Mouse (Mus musculus) kidney, embryonic 15.5 days (tissue): ENCODE measurements at regions not wholly inside any gene's neighbourhood (a gene's known extent, or its start where the extent isn't known, plus 50 kb on each side); places are given as distances from the start of the nearest gene placed in this dataset.
A peak's percentile ranks its signal among the peaks of the same experiment; 100 is the strongest.

Experiments
- ATAC-seq: fragments of 200-750 bp; cut with Nextera tagmentation; replicated peaks from 2 replicates; pipeline ENCODE4 v1.8.0; 2017; ENCODE audit warnings: moderate TSS enrichment; ENCODE audit not compliant: low FRiP score
- H3K27ac ChIP-seq: fragments of 300-500 bp; sonication (generic); 2 replicates; pipeline ENCODE4 v1.5.1; 2015; ENCODE audit warnings: mild to moderate bottlenecking, inconsistent platforms
- H3K27me3 ChIP-seq: fragments of 300-500 bp; sonication (generic); 2 replicates; pipeline ENCODE4 v1.6.1; 2015; ENCODE audit warnings: inconsistent platforms
- H3K36me3 ChIP-seq: fragments of 300-500 bp; sonication (generic); 2 replicates; pipeline ENCODE4 v1.6.1; 2015; ENCODE audit warnings: inconsistent platforms
- H3K4me1 ChIP-seq: fragments of 300-500 bp; sonication (generic); 2 replicates; pipeline ENCODE4 v1.6.1; 2015; ENCODE audit warnings: inconsistent platforms
- H3K4me2 ChIP-seq: fragments of 300-500 bp; sonication (generic); 2 replicates; pipeline ENCODE4 v1.6.1; 2015; ENCODE audit warnings: moderate library complexity, mild to moderate bottlenecking, inconsistent platforms
- H3K4me3 ChIP-seq: fragments of 300-500 bp; sonication (generic); replicated peaks from 2 replicates; pipeline ENCODE4 v1.5.1; 2015; ENCODE audit warnings: mild to moderate bottlenecking, inconsistent platforms
- H3K9ac ChIP-seq: fragments of 300-500 bp; sonication (generic); 2 replicates; pipeline ENCODE4 v1.6.1; 2015; ENCODE audit warnings: mild to moderate bottlenecking, inconsistent platforms
- H3K9me3 ChIP-seq: fragments of 300-500 bp; sonication (generic); replicated peaks from 2 replicates; pipeline ENCODE4 v1.6.1; 2016; ENCODE audit warnings: inconsistent platforms
- WGBS: fragments of 180-500 bp; shearing (Covaris S2); methylation state at CpG from one replicate; pipeline ENCODE4 v1.1.7; 2015; ENCODE audit warnings: mixed read lengths; 5-methylcytosine and 5-hydroxymethylcytosine counted together

DNA sequence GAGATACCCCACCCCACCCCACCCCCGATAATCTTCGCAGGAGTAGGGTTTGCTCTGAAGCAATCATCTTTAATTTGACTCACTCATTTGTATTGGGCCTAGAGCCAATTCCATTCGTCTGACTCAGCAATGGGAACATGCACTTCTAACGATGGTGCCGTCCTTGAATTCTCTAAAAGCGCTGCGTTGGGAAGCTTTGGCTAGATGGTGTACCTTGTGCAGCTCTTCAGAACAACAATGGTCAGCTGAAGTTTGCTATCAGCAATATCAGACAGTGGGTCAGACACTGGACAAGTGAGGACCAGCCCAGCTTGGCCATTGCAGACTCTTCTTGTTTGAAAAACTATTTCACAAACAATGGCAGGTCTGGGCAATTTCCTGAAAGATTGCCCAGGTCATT is 440.1 kb upstream of the Slc30a5 start:
- ATAC-seq, result no peak
- no peaks in the 10 kb centered on the region for H3K27me3 ChIP-seq
- H3K27ac ChIP-seq, result no peak overlapping the region
- 86% methylated on average over 7 of the region's 7 CpGs for whole genome bisulfite sequencing
- H3K36me3 ChIP-seq, result no peaks in the 10 kb centered on the region
- H3K9ac ChIP-seq, result no peak overlapping the region
- H3K4me2 ChIP-seq, result no peak overlapping the region
- H3K4me3 ChIP-seq, result no peak overlapping the region
- 0 out of 2 replicates have a peak, but pooled peaks cover 3% of the 10 kb centered on the region for H3K4me1 ChIP-seq
- H3K9me3 ChIP-seq, result no peaks in the 10 kb centered on the region

DNA sequence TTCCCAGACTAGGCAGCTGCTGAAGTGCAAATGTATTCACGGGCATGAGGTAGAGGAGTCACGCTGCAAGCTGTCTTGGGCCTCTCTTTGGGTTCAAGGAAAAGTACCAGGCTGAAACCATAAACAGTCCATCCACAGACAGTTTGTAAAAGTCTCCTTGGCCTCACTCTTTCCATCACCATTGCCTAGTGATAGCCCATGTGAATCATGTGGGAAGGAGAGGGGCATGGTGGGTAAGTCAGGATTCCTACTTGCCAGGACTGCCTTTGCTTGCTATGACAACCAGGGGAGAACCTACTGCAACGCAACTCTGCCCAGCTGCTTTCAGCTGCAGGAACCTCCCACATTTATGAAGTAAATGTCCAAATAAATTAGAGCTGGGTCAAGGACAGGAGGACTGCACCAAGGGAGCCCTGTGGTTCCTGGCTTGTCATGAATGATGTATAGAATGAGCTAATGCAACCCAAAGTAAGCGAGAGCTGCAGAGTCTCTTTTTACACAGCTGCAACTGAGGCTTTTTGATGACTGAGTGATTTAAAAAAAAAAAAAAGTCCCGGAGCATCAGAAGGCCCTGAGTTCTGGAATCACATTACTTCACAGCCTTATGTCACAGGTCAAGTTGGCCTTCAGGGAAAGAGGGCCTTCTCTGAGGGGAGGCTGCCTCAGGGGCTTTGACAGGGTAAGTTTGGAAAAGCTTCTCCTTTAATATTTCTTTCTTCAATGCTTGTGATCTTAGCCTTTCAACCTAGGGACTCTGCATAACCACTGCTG is 420.7 kb upstream of the Slc30a5 start:
- H3K27me3 ChIP-seq, result no peaks in the 10 kb centered on the region
- H3K4me1 ChIP-seq, result no peaks in the 10 kb centered on the region
- H3K36me3 ChIP-seq, result no peaks in the 10 kb centered on the region
- peak; percentile 54 for ATAC-seq
- H3K9ac ChIP-seq, result no peak overlapping the region
- no peaks in the 10 kb centered on the region for H3K9me3 ChIP-seq
- no peak overlapping the region for H3K4me3 ChIP-seq
- no peak overlapping the region for H3K4me2 ChIP-seq
- no peak overlapping the region for H3K27ac ChIP-seq
- WGBS, result 50% methylated on average over 5 of the region's 5 CpGs

DNA sequence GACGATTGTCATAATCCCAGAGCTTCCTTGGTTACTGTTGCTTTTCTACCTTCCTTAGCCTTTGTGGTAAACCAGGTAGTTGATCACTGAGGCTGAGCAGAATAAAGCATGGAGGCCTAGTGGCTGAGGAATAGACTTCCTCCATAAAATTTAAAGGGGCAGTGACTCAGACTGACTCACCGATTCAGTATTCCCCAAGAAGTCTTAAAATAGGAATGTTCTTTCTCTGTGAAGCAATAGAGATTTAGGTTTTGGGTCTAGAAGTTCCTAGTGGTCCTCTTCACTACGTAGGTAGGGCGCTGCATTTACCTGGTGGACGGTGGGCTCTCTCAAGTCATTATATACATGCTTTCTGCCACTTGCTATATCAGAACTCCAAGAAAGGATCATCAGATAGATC is 416.1 kb upstream of the Slc30a5 start:
- no peak for ATAC-seq
- no peak overlapping the region for H3K4me3 ChIP-seq
- WGBS, result 91% methylated on average over 5 of the region's 5 CpGs

DNA sequence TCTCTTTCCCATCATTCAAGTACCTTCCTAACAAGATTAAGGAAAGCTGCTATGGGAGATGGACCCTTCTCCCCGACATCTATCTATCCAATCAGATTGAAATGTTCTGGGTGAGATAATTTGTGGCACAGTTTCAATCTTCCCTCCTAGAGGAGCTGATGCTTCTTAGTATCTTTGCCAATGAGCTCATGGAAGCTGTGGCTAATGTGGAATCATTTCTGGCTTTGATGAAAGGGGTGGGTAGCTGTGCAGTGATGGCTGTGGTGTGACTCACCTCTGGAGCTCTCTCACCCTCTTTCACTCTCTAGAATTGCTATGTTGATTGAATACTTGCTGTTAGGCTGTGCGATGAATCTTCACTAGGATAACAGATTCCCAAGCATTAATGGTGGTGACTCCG is 411.1 kb upstream of the Slc30a5 start:
- Histone ChIP-seq H3K9ac (no peak overlapping the region), H3K9me3 (no peaks in the 10 kb centered on the region), H3K4me2 (no peak overlapping the region), H3K27ac (no peak overlapping the region), H3K36me3 (no peaks in the 10 kb centered on the region), H3K4me3 (no peak overlapping the region), H3K4me1 (no peaks in the 10 kb centered on the region), H3K27me3 (no peaks in the 10 kb centered on the region)
- ATAC-seq, result no peak
- 90% methylated on average over 3 of the region's 3 CpGs for WGBS

More for the DNA sequence above, 416.1 kb upstream of the Slc30a5 start:
- Histone ChIP-seq H3K9ac (no peak overlapping the region), H3K27me3 (no peaks in the 10 kb centered on the region), H3K9me3 (no peaks in the 10 kb centered on the region), H3K27ac (no peak overlapping the region), H3K36me3 (no peaks in the 10 kb centered on the region), H3K4me1 (no peaks in the 10 kb centered on the region), H3K4me2 (no peak overlapping the region)

GRCm38 (mm10) chr13:101238860-101239259 is 405.6 kb upstream of the Slc30a5 start:
- H3K4me1 ChIP-seq, result peaks cover 4% of the 10 kb centered on the region
- H3K9me3 ChIP-seq, result no peaks in the 10 kb centered on the region
- H3K27ac ChIP-seq, result no peak overlapping the region
- H3K4me2 ChIP-seq, result no peak overlapping the region
- H3K27me3 ChIP-seq, result no peaks in the 10 kb centered on the region
- H3K9ac ChIP-seq, result no peak overlapping the region
- no peak overlapping the region for H3K4me3 ChIP-seq
- no peaks in the 10 kb centered on the region for H3K36me3 ChIP-seq
- no peak for ATAC-seq

- Histone ChIP-seq H3K4me2 (no peak overlapping the region), H3K4me3 (no peak overlapping the region), H3K27me3 (no peaks in the 10 kb centered on the region), H3K4me1 (peaks cover 12% of the 10 kb centered on the region), H3K9me3 (no peaks in the 10 kb centered on the region), H3K27ac (no peak overlapping the region), H3K36me3 (no peaks in the 10 kb centered on the region), H3K9ac (no peak overlapping the region)
- no peak for ATAC-seq
- 86% methylated on average over 10 of the region's 10 CpGs for WGBS
These were observed 403.8 kb upstream of the Slc30a5 start for GRCm38 (mm10) chr13:101237035-101237434.

- no peak overlapping the region for H3K4me2 ChIP-seq
- H3K27me3 ChIP-seq, result no peaks in the 10 kb centered on the region
- no peak overlapping the region for H3K4me3 ChIP-seq
- 89% methylated on average over 4 of the region's 4 CpGs for WGBS
- H3K36me3 ChIP-seq, result no peaks in the 10 kb centered on the region
- no peak for ATAC-seq
- no peak overlapping the region for H3K27ac ChIP-seq
- no peaks in the 10 kb centered on the region for H3K9me3 ChIP-seq
- H3K4me1 ChIP-seq, result peaks cover 12% of the 10 kb centered on the region
- H3K9ac ChIP-seq, result no peak overlapping the region
These were observed 402.6 kb upstream of the Slc30a5 start for GRCm38 (mm10) chr13:101235846-101236245.

GRCm38 (mm10) chr13:101235110-101235509 is 401.9 kb upstream of the Slc30a5 start:
- Histone ChIP-seq H3K27ac (no peak overlapping the region), H3K4me1 (peaks cover 12% of the 10 kb centered on the region), H3K4me3 (no peak overlapping the region), H3K36me3 (no peaks in the 10 kb centered on the region), H3K9me3 (no peaks in the 10 kb centered on the region), H3K27me3 (no peaks in the 10 kb centered on the region), H3K4me2 (no peak overlapping the region), H3K9ac (no peak overlapping the region)
- no peak for ATAC-seq
- WGBS, result 57% methylated on average over 3 of the region's 3 CpGs

DNA sequence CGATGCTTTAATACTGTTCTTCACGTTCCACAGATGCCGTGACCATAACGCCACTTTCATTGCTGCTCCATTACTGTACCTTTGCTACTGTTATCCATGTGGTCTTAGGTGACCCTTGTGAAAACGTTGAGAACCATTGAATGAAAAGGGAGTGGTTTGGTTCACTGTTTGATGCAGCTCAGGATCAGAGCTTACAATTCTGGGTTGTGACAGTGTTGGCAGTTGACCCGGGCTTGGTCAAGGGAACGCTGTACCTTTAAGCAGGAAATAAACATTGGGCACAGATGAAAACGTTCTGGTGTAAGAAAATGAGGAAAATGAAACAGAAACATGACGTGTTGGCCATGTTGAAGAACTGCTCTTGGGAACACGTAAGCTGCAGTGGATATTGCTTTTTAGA is 401.3 kb upstream of the Slc30a5 start:
- Histone ChIP-seq H3K36me3 (no peaks in the 10 kb centered on the region), H3K4me2 (no peak overlapping the region), H3K4me1 (peaks cover 12% of the 10 kb centered on the region), H3K27me3 (no peaks in the 10 kb centered on the region), H3K9ac (no peak overlapping the region), H3K4me3 (no peak overlapping the region), H3K9me3 (no peaks in the 10 kb centered on the region), H3K27ac (no peak overlapping the region)
- ATAC-seq, result no peak
- 79% methylated on average over 10 of the region's 10 CpGs for WGBS

DNA sequence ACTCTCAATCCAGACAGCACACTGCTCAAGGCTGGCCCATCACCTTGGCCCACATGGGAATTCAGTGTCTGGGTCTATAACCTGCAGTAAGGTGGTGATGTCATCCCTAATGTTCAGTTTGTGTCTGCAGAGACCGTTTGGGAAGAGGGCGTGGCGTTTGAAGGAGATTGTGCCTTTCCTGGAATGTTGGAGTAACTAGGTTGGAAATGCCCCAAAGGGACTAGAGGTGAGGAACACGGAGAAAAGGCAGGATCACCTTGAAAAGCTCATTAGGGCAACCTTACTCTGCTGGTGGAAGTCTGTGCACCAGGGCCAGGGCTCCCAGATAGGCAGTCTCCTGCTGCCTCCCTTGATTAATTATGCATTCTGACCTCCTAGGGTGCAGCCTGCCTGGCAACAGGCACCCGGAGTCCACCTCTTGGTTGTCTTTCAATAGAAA is 400.6 kb upstream of the Slc30a5 start:
- WGBS, result 30% methylated on average over 5 of the region's 5 CpGs
- H3K36me3 ChIP-seq, result no peaks in the 10 kb centered on the region
- H3K9me3 ChIP-seq, result no peaks in the 10 kb centered on the region
- ATAC-seq, result 0 out of 2 replicates have a peak, but pooled peaks have one; percentile 58
- H3K27me3 ChIP-seq, result no peaks in the 10 kb centered on the region
- no peak overlapping the region for H3K4me3 ChIP-seq
- no peak overlapping the region for H3K27ac ChIP-seq
- peaks cover 12% of the 10 kb centered on the region for H3K4me1 ChIP-seq
- H3K9ac ChIP-seq, result no peak overlapping the region
- no peak overlapping the region for H3K4me2 ChIP-seq

DNA sequence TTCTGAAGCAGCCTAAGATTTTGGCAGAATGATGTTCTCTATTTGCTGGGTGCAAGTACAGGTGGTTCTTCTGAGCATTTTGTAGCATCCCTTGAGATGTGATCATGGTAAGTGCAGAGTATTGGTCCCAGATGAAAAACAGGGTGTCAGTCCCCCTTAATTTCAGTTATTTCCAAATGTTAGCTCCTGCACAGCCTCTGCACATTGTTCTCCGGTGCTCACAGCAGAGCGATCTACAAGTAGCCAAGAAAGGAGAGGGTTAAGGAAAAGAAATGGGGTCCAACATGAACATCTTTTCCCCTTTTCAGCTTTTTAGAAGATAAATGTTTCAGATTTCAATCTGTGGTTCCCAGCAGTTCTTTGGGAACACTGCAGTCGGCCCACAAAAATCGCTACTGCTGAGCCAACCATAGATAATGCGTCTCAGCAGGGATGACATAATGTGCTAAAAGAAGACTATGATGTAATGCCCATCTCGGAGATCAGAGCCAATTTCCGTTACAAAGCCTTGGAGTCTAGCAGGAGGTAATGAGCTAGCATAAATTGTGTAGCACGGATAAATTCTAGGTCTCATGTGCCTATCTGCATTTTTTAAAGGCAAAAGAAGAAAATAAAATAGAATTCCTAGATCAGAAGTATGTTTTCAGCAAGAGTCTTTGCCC is 400.1 kb upstream of the Slc30a5 start:
- Histone ChIP-seq H3K4me2 (no peak overlapping the region), H3K9ac (no peak overlapping the region), H3K27ac (no peak overlapping the region), H3K36me3 (no peaks in the 10 kb centered on the region), H3K27me3 (no peaks in the 10 kb centered on the region), H3K4me3 (no peak overlapping the region), H3K4me1 (peaks cover 12% of the 10 kb centered on the region), H3K9me3 (no peaks in the 10 kb centered on the region)
- 58% methylated on average over 8 of the region's 8 CpGs for WGBS
- 0 out of 2 replicates have a peak, but pooled peaks have one; percentile 52 for ATAC-seq

DNA sequence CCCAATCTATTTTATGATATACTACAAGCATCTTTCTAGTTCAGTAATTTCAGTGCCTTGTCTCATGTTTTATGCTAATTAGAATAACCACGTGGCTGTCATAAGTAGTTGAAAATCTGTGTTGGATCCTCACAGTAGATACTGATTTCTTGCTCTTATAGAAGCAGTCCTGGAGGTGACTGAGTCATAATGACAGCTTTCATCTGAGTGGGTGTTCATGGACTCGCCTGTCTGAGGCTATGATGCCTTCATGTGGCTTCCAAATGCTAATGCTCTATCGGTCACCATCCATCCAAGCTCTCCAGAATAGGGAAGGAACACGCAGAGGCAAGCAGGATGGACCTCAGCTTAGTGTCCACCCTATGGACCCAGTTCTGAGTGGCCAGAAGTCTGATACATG is 396.6 kb upstream of the Slc30a5 start:
- no peak overlapping the region for H3K27ac ChIP-seq
- no peak overlapping the region for H3K9ac ChIP-seq
- H3K27me3 ChIP-seq, result no peaks in the 10 kb centered on the region
- no peaks in the 10 kb centered on the region for H3K36me3 ChIP-seq
- H3K4me1 ChIP-seq, result peaks cover 12% of the 10 kb centered on the region
- H3K9me3 ChIP-seq, result no peaks in the 10 kb centered on the region
- ATAC-seq, result no peak
- H3K4me3 ChIP-seq, result no peak overlapping the region
- no peak overlapping the region for H3K4me2 ChIP-seq
- WGBS, result 86% methylated on average over 4 of the region's 4 CpGs
